Mouse (Mus musculus) heart, postnatal 0 days (tissue): ENCODE data around the gene Anks1.
A peak's percentile ranks its signal among the peaks of the same experiment; 100 is the strongest.

Experiments
- CTCF ChIP-seq: IDR thresholded peaks from 2 replicates; pipeline ENCODE4 v1.5.1; 2016; ENCODE audit warnings: antibody characterized with exemption, control low read depth, low read depth
- EP300 ChIP-seq: IDR thresholded peaks from 2 replicates; pipeline ENCODE4 v1.6.1; 2016; ENCODE audit warnings: antibody characterized with exemption, low read depth

- TF ChIP-seq EP300 (no peak), CTCF (peak; percentile 37)
Measured at GRCm38 (mm10) chr17:27886499-27887210, 22.5 kb upstream of the Anks1 start.
